Mouse (Mus musculus): ENCODE measurements at regions not wholly inside any gene's neighbourhood (a gene's known extent, or its start where the extent isn't known, plus 50 kb on each side); places are given as distances from the start of the nearest gene placed in this dataset.
"Not testable (repeated sequence)": the region's sequence is repeated elsewhere in the genome, so short reads cannot be mapped to it uniquely, and the experiment has no call there.

DNA sequence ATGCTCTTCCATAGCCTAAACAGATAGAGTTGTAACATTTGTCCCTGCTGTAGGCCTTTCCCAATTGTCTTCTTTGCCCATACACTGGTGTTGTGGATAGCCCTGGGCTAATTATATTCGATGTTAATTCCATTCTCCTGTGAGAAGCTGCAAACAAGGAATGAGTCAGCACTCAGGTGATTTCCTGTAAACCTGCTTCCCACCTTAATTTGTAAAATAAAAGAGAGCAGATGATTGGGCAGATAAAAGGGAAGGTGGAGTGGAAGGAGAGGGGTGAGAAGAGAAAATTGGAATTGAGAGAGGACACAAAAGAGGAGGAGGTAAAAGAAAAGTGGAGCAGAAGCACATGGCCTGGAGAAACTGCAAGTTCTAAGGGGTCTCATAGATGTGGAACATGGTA lies 102.8 kb downstream of the Gc start:
- not testable (repeated sequence) for DNase-seq (ENCODE audit: low read depth)

GRCm38 (mm10) chr5:89347771-89348170 lies 109.9 kb downstream of the Gc start:
- DNase-seq (ENCODE audit: low read depth): peak; percentile 70

DNA sequence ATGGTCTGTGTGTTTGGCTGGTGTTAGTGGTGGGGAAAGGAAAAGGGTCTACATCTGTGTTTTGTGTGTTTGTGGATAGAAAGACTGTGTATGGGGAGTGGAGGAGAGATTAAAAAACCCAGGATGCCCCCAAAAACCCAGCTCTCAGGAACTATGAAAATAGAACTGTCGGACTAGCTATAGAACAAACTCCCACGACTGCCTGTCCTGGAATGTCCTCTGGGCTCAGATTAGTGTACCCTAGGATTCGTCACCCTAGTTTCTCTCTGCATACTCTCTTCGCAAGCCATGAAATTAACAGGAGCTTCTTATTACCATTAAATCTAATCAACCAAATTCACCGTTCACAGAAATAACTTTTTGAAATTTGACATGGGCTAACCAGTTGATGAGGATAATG lies 117.2 kb downstream of the Gc start:
- no peak for DNase-seq (ENCODE audit: low read depth)

GRCm38 (mm10) chr5:89337966-89338657 lies 119.6 kb downstream of the Gc start:
- DNase-seq (ENCODE audit: low read depth): no peak
